Mouse (Mus musculus) forebrain, embryonic 11.5 days (tissue): Measurements from ENCODE around the gene Sbk3. TPM values are rescaled to one million over a fixed set of nuclear protein-coding genes. Genes with fewer than 3 reads are reported as not detected.
A peak's percentile ranks its signal among the peaks of the same experiment; 100 is the strongest.

ENCODE experiments used
- ATAC-seq: fragments of 200-750 bp; cut with Nextera tagmentation; replicated peaks from 2 replicates; pipeline ENCODE4 v1.8.0; 2017; ENCODE audit warnings: moderate TSS enrichment; ENCODE audit not compliant: low FRiP score
- DNase-seq: peaks from one replicate; pipeline ENCODE4 v3.0.0-alpha.2; 2017; ENCODE audit warnings: low spot score
- H3K27ac ChIP-seq: fragments of 300-500 bp; sonication (generic); 2 replicates; pipeline ENCODE4 v1.5.1; 2014; ENCODE audit warnings: low read depth, low read length
- H3K27me3 ChIP-seq: fragments of 300-500 bp; sonication (generic); 2 replicates; pipeline ENCODE4 v1.6.1; 2014; ENCODE audit warnings: mild to moderate bottlenecking, low read length, mixed read lengths; ENCODE audit not compliant: control insufficient read depth, insufficient read depth
- H3K36me3 ChIP-seq: fragments of 300-500 bp; sonication (generic); 2 replicates; pipeline ENCODE4 v1.6.1; 2014; ENCODE audit warnings: mild to moderate bottlenecking, low read length, moderate library complexity, mixed read lengths; ENCODE audit not compliant: control insufficient read depth, insufficient read depth
- H3K4me1 ChIP-seq: fragments of 300-500 bp; sonication (generic); replicated peaks from 2 replicates; pipeline ENCODE4 v1.6.1; 2014; ENCODE audit warnings: low read length, mixed read lengths; ENCODE audit not compliant: control insufficient read depth, insufficient read depth
- H3K4me2 ChIP-seq: fragments of 300-500 bp; sonication (generic); 2 replicates; pipeline ENCODE4 v1.6.1; 2014; ENCODE audit warnings: low read depth, mild to moderate bottlenecking, low read length, moderate library complexity, mixed read lengths; ENCODE audit not compliant: severe bottlenecking
- H3K4me3 ChIP-seq: fragments of 300-500 bp; sonication (generic); 2 replicates; pipeline ENCODE4 v1.5.1; 2014; ENCODE audit warnings: low read depth, low read length
- H3K9ac ChIP-seq: fragments of 300-500 bp; sonication (generic); 2 replicates; pipeline ENCODE4 v1.6.1; 2014; ENCODE audit warnings: low read length
- H3K9me3 ChIP-seq: fragments of 300-500 bp; sonication (generic); 2 replicates; pipeline ENCODE4 v1.6.1; 2016; ENCODE audit warnings: low read length, mixed read lengths; ENCODE audit not compliant: control insufficient read depth
- WGBS: fragments of 180-500 bp; shearing (Covaris S2); extraction: QIAGEN DNeasy Blood & Tissue Kit; methylation state at CpG from one replicate; pipeline ENCODE4 v1.1.7; 2014; 5-methylcytosine and 5-hydroxymethylcytosine counted together
- polyA plus RNA-seq: library from polyadenylated mRNA; unstranded; fragments of >200 nt; fragmentation: Nextera tagmentation; extraction: Ambion mirVana; gene quantifications from 2 replicates; pipeline ENCODE4 v1.2.1, GENCODE M21; 2014

Sbk3 gene
- polyA plus RNA-seq, 1 experiment from 2014 or later: 0.12 TPM

GRCm38 (mm10) chr7:4918681-4919080 lies 52.3 kb downstream of the Sbk3 start:
- peaks cover 5% of the 10 kb centered on the region; the same call in 1 of the 2 replicates for H3K36me3 ChIP-seq
- H3K27me3 ChIP-seq: no peaks in the 10 kb centered on the region
- no peak for ATAC-seq
- H3K4me3 ChIP-seq: no peak overlapping the region
- H3K4me2 ChIP-seq: no peak overlapping the region
- no peak overlapping the region for H3K27ac ChIP-seq
- no peaks in the 10 kb centered on the region for H3K9me3 ChIP-seq
- H3K4me1 ChIP-seq: peaks cover 26% of the 10 kb centered on the region
- no peak overlapping the region for H3K9ac ChIP-seq
- 95% methylated on average over 15 of the region's 15 CpGs for WGBS
- no peak for DNase-seq

- Histone ChIP-seq H3K4me3 (no peak overlapping the region), H3K27me3 (no peaks in the 10 kb centered on the region), H3K36me3 (peaks cover 5% of the 10 kb centered on the region; the same call in 1 of the 2 replicates), H3K4me2 (no peak overlapping the region), H3K9ac (no peak overlapping the region), H3K27ac (no peak overlapping the region), H3K4me1 (peaks cover 19% of the 10 kb centered on the region), H3K9me3 (no peaks in the 10 kb centered on the region)
- DNase-seq (no peak), ATAC-seq (no peak)
- 83% methylated on average over 2 of the region's 2 CpGs for WGBS
These were observed 53.5 kb downstream of the Sbk3 start for GRCm38 (mm10) chr7:4917494-4917893.

DNA sequence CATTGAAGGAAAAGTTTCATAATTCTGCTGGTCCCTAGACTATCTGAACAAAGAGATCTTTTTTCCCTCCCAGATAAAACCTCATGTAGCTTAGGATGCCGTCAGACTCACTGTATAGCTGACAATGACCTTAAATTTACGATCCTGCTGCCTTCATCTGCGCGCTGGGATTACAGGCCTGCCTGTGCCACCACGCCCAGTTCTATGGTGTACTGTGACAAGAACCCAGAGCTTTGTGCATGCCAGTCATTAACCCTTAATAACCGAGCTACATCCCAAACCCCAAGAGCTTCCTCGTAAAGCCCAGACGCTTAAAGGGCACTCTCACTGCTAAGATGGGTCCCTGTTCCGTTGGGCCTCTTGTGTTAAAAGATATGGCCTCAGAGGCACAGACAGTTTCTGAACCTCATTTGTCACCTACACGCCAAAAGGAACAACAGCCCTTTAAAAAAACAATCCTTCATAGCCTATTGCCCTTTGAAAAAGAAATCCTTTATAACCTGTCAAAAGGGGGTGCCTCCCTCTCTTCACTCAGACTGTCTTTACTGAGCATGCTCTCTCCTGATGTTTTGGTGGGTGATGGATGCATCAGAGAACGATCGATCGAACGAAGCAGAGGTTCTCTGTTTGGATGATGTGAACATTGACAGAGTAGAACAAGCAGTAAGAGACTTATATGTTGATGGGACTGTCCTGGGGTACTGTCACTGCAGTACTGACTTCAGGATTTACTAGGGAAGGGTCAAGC lies 55.1 kb downstream of the Sbk3 start:
- DNase-seq: peak; percentile 53
- Histone ChIP-seq H3K27me3 (no peaks in the 10 kb centered on the region), H3K36me3 (peaks cover 4% of the 10 kb centered on the region; the same call in 1 of the 2 replicates), H3K27ac (peak overlapping the region; percentile 81), H3K9me3 (no peaks in the 10 kb centered on the region), H3K4me3 (peak overlapping the region; percentile 70), H3K9ac (peak overlapping the region; percentile 94), H3K4me2 (peak overlapping the region; percentile 90), H3K4me1 (peaks cover 8% of the 10 kb centered on the region; the same call in 1 of the 2 replicates)
- peak; percentile 23 for ATAC-seq
- 25% methylated on average over 14 of the region's 14 CpGs for WGBS

Other genes starting within 250 kb of the Sbk3 start
- gene Tmem150b, start 245.9 kb downstream of the Sbk3 start, polyA plus RNA-seq: 0.13 and 0.19 TPM in 2 replicates
- 88.1 and 89.4 TPM in 2 replicates for gene Kmt5c, start 231.1 kb downstream of the Sbk3 start, polyA plus RNA-seq
- 29.9 and 33.7 TPM in 2 replicates for gene Cox6b2, start 218.1 kb downstream of the Sbk3 start, polyA plus RNA-seq
- gene Fam71e2, start 199.9 kb downstream of the Sbk3 start, polyA plus RNA-seq: not detected in 2 replicates
- 0.19 TPM in 1 of 2 replicates, not detected in the other for gene Il11, start 188.3 kb downstream of the Sbk3 start, polyA plus RNA-seq
- gene Tmem190, start 188.2 kb downstream of the Sbk3 start, polyA plus RNA-seq: not detected in 2 replicates
- gene Tmem238, start 181.5 kb downstream of the Sbk3 start, polyA plus RNA-seq: 1.6 and 2.6 TPM in 2 replicates
- 203 and 220 TPM in 2 replicates for gene Rpl28, start 178.3 kb downstream of the Sbk3 start, polyA plus RNA-seq
- 476 and 526 TPM in 2 replicates for gene Ube2s, start 158.6 kb downstream of the Sbk3 start, polyA plus RNA-seq
- gene Shisa7, start 126.5 kb downstream of the Sbk3 start, polyA plus RNA-seq: 2.2 and 3.0 TPM in 2 replicates
- 2.0 and 3.2 TPM in 2 replicates for gene Isoc2b, start 100.9 kb downstream of the Sbk3 start, polyA plus RNA-seq
- gene Isoc2a, start 94.0 kb downstream of the Sbk3 start, polyA plus RNA-seq: 0.69 and 0.75 TPM in 2 replicates
- 0.56 and 0.59 TPM in 2 replicates for gene Gm36210, start 64.7 kb downstream of the Sbk3 start, polyA plus RNA-seq
- 4.8 and 5.0 TPM in 2 replicates for gene Zfp628, start 56.0 kb downstream of the Sbk3 start, polyA plus RNA-seq
- gene Nat14, start 49.1 kb downstream of the Sbk3 start, polyA plus RNA-seq: 10.8 and 12.6 TPM in 2 replicates
- 0.79 and 0.91 TPM in 2 replicates for gene Ssc5d, start 45.4 kb downstream of the Sbk3 start, polyA plus RNA-seq
- 0.33 TPM in 1 of 2 replicates, not detected in the other for gene Sbk2, start 6.8 kb downstream of the Sbk3 start, polyA plus RNA-seq
- gene Zfp579, start 25.0 kb upstream of the Sbk3 start, polyA plus RNA-seq: 58.5 and 60.0 TPM in 2 replicates
- gene Zfp524, start 43.2 kb upstream of the Sbk3 start, polyA plus RNA-seq: 9.5 and 11.1 TPM in 2 replicates
- gene Fiz1, start 43.5 kb upstream of the Sbk3 start, polyA plus RNA-seq: 67.0 and 68.3 TPM in 2 replicates
- 0.23 and 1.9 TPM in 2 replicates for gene Gm44973, start 44.3 kb upstream of the Sbk3 start, polyA plus RNA-seq
- gene Zfp865, start 49.2 kb upstream of the Sbk3 start, polyA plus RNA-seq: 6.7 and 7.3 TPM in 2 replicates
- gene Ccdc106, start 49.4 kb upstream of the Sbk3 start, polyA plus RNA-seq: 7.2 and 7.8 TPM in 2 replicates
- not detected in 2 replicates for gene 4632433K11Rik, start 63.0 kb upstream of the Sbk3 start, polyA plus RNA-seq
- 3.9 and 4.8 TPM in 2 replicates for gene Zfp784, start 67.3 kb upstream of the Sbk3 start, polyA plus RNA-seq
- gene Zfp580, start 80.4 kb upstream of the Sbk3 start, polyA plus RNA-seq: 44.6 and 51.4 TPM in 2 replicates
- gene U2af2, start 91.0 kb upstream of the Sbk3 start, polyA plus RNA-seq: 222 and 236 TPM in 2 replicates
- 70.1 and 75.0 TPM in 2 replicates for gene Epn1, start 109.1 kb upstream of the Sbk3 start, polyA plus RNA-seq
- gene Rfpl4, start 145.8 kb upstream of the Sbk3 start, polyA plus RNA-seq: not detected in 2 replicates
- gene Rasl2-9, start 154.8 kb upstream of the Sbk3 start, polyA plus RNA-seq: 0.19 and 0.27 TPM in 2 replicates
- not detected in 2 replicates for gene Vmn1r55, start 178.5 kb upstream of the Sbk3 start, polyA plus RNA-seq
- not detected in 2 replicates for gene Vmn1r56, start 225.6 kb upstream of the Sbk3 start, polyA plus RNA-seq
- gene Vmn1r57, start 247.3 kb upstream of the Sbk3 start, polyA plus RNA-seq: not detected in 2 replicates